Mouse (Mus musculus) c-Kit-positive CD71-positive TER-119-positive erythroid progenitor cells, embryonic 14.5 days (primary cell): ENCODE data around the gene Pparg.

Source experiments
- DNase-seq: peaks from one replicate; pipeline ENCODE4 v3.0.0-alpha.2; 2013; ENCODE audit warnings: low spot score

Gene Pparg

DNA sequence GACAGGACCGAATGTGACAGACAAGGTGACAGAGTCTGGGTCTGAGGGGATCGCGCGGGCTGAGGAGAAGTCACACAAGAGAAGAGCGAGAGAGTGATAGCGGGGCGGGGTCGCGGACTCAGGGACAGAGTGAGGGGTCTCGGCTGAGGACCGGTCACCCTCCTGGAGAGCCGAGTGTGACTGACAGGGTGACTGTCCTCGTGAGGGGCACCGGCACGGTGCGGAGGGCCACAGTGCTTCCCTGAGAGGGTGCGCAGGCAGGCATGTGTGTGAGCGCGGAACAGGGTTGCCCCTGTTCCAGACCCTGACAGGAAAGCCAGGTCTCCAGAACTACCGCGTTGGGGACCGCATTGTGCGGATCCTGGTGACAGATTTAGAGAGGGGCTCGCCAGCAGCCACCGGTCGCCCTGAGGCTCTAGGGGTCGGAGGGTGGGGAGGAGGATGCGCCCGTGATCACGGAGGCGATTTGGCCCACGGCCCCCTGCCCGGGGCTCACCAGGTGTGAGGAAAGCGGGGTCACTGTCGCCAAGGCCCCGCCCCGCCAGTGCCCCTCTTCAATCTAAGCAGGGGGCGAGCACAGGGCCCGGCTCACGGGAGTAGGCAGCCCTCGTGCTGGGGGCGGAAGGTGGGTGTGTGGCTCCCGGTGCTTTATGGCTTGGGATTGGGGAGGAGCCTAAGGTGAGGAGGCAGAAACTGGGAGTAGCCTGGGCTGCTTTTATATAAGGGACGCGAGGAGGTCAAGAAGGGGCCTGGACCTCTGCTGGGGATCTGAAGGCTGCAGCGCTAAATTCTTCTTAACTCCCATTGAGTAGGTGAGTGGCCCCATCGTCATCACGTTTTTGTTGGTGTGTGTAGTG lies 1.1 kb downstream of the Pparg start:
- DNase-seq = no peak

DNA sequence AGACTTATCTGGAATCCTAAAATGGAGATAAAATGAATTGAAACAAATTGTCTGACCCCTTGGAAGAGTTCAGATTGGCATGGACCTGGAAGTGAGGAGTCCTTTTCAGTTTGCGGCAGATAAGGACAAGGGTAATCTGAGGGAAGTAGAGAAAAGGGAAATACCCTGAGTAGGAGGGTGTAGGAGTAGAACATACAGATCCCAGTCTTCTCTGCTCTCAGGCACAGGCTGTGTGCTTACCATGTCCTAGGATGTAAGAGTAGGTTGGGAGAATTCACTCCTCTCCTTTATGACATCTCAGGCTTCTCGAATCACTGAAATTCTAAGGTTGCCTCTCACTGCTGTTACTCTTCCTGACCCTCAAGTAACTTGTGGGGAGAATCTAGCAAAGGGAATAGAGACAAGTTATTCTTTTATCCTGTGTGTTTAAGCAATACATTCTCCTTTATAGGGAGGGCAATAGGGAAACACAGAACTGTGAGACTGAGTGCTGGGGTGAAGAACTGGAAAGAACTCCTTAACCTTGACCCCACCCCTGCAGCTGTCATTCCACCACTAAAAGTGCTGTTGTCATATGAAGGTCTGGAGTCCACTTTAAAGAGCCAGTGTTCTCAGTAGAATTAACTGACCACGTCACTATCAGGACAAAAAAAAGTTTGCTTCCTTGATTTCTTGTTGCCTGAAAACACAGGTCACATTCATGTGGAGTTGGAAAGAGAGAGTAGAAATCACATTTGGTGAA lies 6.3 kb downstream of the Pparg start:
- no peak for DNase-seq

GRCm38 (mm10) chr6:115374871-115375852 lies 14.4 kb downstream of the Pparg start:
- no peak for DNase-seq

- no peak for DNase-seq
Measured at GRCm38 (mm10) chr6:115380596-115380995, 19.8 kb downstream of the Pparg start.

DNA sequence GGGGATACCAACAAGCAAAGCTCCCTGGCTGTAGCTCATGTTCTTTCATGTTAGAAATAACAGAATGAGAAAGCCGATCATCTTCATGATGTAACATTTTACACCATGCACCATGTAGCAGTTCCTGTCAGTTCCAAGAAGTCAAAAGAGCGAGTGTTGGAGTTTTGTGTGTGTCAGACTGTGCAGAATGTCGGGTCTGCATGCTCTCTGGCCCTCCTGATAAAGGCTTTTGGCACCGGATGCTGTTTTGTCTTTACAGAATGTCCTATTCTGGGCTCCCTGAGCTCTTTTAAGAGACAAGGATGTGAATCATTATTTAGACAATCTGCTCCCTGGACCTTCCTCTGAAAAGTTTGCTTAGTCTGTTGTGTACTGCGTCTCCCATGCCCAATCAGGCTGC lies 22.0 kb downstream of the Pparg start:
- DNase-seq = no peak

DNA sequence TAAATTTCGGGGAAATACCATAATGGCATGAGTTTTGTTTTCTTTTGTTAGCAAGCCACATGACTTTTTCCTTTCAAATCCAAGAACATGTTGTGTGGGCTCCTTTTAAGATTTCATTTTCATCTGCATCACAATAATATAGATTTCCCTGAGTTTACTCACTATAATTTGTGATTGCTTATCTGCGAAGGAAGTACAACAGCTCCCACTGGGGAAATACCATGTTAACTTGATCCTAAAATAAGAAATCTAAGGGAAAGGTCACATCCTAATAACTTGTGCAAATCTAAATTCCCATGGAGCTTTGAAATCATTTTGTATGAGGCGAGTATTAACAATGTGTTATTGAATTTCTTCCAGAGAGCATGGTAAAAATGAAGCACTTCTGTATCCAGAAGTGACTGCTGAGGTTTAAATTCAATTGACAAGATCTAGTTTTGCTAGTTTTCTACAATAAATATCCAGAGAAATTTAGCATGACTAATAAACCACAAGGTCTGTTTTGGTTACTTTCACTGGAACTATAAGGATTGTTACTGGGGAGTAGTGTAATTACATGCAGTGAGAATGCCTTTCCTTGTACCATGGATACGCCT lies 29.3 kb downstream of the Pparg start:
- DNase-seq = no peak

DNA sequence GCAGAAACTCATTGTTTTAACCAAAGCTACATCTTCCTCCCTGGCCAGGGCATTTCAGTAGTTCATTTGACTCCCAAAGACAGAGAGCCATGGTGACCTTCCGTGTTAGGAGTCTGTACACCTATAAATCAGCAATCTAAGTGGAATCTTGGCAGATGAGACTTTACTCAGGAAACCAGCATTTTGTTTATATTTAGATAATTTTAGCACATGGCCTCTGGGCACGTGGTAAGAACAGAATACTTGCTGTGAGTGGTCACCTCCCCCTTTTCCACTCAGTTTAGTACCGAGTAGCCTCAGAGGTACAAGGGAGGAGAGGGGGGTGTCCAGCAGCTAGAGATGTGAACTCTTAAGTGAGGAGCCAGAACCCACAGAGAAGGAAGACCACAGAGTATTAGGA lies 36.2 kb downstream of the Pparg start:
- no peak for DNase-seq

- no peak for DNase-seq
Measured at GRCm38 (mm10) chr6:115404354-115404753, 43.6 kb downstream of the Pparg start.

GRCm38 (mm10) chr6:115411477-115411876 lies 50.7 kb downstream of the Pparg start:
- no peak for DNase-seq

- DNase-seq = no peak
Measured at GRCm38 (mm10) chr6:115418171-115418570, 57.4 kb downstream of the Pparg start.

DNA sequence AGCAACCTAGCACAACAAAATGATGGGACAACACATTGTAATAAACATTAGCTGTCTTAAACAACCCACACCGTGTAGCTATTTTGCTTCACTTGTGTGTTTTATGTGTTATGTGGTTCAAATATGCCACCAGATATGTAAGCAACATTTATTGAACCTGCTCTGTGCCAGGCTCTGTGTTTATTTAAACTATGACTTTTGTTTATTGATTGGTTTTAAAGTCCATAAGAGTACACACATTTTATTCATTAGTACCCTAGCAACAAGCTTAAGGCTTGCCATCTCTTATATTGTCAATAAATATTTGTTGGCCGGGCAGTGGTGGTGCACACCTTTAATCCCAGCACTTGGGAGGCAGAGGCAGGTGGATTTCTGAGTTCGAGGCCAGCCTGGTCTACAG lies 58.2 kb downstream of the Pparg start:
- DNase-seq = no peak

DNA sequence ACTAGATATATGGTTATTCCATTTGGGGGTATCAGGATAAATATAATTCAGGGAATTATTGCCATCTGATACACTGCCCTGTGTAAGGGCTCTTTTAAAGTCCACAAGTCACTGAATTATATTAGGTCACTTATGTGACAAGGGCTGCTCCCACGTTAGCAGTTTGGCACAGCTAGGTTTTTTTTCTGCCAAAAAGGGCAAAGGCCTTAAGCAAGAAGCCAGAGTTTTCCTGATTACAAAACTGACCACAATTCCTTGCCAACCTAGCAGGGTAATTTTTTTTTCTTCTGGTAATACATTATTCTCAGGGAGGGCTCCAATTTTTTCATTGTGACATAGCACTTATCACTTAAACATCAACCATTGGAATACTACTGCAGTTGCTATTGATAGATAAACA lies 60.2 kb downstream of the Pparg start:
- no peak for DNase-seq

GRCm38 (mm10) chr6:115421665-115422064 lies 60.9 kb downstream of the Pparg start:
- no peak for DNase-seq

- no peak for DNase-seq
Measured at GRCm38 (mm10) chr6:115424433-115424832, 63.7 kb downstream of the Pparg start.

GRCm38 (mm10) chr6:115432726-115433125 lies 72.0 kb downstream of the Pparg start:
- DNase-seq = no peak

DNA sequence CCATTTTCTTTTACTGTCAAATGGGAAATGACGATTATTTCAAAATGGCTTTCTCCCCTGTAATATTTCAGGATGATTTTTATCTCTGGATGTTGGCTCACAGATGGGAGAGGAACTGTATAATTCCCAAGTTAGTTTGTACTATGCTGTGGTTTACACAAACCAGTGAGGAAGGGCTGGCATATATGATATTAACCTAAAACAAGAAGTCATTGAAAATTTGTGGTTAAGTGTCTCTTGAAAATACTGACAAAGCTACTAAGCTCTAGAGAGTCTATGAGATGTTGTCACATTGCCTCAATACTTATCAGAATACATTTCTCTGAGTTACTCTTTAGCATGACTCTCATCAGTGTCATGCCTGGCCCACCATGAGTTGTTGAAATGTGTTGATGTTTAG lies 73.3 kb downstream of the Pparg start:
- no peak for DNase-seq

DNA sequence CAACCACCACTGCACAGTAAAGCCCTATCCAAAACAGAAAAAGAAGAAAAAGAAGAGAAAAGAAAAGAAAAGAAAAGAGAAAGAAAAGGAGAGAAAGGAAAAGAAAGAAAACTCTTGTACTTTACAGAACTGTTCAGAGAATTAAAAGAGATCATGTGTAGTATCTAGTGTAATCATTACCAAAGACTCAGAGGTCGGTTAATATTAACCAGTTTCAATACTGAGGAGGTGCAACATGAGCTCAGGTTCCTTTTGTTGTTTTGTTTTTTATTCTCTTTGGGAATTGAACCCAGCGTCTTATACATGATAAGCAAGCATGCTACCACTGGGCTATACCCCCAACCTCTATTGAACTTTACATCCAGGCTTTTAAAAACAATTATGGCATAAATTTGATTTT lies 74.1 kb downstream of the Pparg start:
- DNase-seq = no peak

- no peak for DNase-seq
Measured at GRCm38 (mm10) chr6:115440231-115441006, 79.7 kb downstream of the Pparg start.

GRCm38 (mm10) chr6:115452501-115452900 lies 91.8 kb downstream of the Pparg start:
- DNase-seq = no peak

DNA sequence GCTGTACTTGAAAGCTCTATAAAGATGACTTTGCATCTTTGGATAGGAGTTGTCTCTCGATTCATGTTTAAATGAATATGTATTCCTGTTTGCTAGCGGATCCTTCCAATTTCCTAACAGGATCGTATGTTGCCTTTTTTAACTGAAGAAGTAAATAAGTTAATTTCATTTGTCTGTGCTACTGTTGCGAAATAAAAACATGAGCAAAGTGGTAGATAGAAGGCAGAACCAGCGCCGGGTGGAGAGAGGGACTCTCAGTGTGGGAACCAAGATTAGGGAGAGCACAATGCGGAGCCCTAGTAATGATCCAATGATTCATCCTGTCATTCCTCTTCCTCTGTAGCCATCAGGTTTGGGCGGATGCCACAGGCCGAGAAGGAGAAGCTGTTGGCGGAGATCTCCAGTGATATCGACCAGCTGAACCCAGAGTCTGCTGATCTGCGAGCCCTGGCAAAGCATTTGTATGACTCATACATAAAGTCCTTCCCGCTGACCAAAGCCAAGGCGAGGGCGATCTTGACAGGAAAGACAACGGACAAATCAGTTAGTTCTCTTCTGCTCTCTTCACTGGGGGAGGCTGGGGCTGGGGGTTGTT lies 102.1 kb downstream of the Pparg start:
- DNase-seq = no peak

DNA sequence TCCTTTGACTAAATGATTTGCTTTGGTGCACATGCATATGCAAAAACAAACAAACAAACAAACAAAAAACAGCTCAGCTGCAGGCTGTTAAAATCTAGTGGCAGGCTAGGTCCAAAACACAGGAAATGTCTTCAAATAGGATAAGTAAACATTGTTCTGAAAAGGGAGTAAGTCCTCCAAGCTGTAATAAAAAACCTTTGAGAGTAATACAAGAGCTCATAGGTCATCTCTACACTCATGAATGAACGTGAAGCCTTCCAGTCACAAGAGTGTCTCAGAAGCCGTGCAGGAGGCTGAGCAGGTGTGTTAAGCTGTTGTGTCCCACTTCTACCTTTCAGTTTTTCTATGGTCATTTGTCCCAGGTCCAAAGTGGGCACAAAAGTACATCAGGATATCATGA lies 102.6 kb downstream of the Pparg start:
- no peak for DNase-seq
